Mouse (Mus musculus) adrenal gland, postnatal 10 days (tissue): ENCODE measurements at regions not wholly inside any gene's neighbourhood (a gene's known extent, or its start where the extent isn't known, plus 50 kb on each side); places are given as distances from the start of the nearest gene placed in this dataset.
A peak's percentile ranks its signal among the peaks of the same experiment; 100 is the strongest.
"Not testable (repeated sequence)": the region's sequence is repeated elsewhere in the genome, so short reads cannot be mapped to it uniquely, and the experiment has no call there.

Experiments used
- DNase-seq: peaks from one replicate; pipeline ENCODE4 v3.0.0; 2021; ENCODE audit warnings: mixed read lengths

- no peak for DNase-seq
These were observed 167.7 kb downstream of the Nkx6-1 start for GRCm38 (mm10) chr5:101496924-101497697.

DNA sequence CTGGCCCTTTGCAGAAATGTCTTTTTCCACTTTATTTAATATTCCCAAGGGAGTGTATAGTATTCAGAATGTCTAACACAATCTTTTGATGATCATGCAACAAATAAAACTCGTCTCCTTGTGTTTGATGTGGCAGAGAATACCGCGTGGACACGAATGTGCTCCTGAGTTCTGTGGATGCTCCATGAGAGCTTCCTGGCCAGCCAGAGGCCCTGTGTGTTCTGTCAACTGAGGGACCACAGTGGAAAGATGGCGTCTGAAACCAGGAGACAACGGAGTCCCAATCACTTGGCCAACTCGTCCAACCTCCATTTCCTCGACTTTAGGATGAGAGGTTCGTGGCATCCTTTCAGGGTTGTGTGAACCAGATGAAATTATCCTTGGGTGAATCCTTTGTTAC lies 168.6 kb downstream of the Nkx6-1 start:
- no peak for DNase-seq

- DNase-seq: no peak
These were observed 219.0 kb downstream of the Nkx6-1 start for GRCm38 (mm10) chr5:101445792-101446191.

GRCm38 (mm10) chr5:101441782-101442181 lies 223.0 kb downstream of the Nkx6-1 start:
- DNase-seq: peak; percentile 3

DNA sequence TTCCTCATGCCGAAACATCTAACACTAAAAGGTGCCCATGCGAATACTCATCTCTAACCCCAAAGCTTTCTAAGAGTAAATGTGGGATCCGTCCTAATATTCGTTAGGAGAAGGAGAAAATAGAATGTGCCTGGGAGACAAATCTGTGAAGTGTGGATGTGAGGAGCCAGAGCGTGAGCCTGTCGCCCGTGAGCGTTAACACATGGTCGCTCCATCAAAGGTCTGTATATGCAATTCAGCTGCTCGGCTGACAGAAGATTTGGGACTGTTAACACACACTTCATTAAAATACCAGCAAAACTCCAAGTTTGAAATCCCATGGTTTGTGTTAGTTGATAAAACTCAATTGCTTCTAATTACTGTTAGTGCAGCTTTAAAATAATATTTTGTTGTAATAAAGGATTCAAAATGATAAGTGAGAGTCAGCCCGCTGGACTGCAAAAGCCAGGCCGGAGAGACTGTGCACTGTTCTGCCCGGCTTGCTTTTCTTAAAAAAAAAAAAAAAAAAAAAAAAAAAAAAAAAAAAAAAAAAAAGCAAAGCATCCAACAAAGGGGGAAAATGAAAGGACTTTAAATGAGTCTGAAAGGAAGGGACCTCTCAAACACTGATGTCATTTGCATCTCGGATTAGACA lies 227.0 kb downstream of the Nkx6-1 start:
- DNase-seq: no peak

GRCm38 (mm10) chr5:101426067-101426771 lies 238.6 kb downstream of the Nkx6-1 start:
- DNase-seq: no peak

DNA sequence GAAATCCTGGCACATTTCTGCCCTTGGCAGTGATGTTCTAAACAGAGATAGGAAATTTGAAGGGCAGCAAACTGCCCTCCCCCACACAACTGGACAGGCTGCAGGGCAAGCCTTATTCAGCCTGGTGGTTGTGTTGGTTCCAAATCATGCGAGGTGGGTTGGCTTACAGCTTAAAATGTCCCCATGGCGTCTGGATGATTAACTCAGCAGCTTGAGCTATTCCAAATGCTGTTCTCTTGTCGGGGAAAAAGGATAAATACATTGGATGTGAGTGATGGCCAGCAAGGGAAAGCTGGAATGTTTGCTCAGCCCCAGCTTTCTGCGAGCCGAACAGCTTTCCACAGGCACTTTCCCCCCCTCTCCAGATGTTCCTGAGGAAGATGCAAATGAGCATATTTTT lies 280.5 kb downstream of the Nkx6-1 start:
- no peak for DNase-seq

DNA sequence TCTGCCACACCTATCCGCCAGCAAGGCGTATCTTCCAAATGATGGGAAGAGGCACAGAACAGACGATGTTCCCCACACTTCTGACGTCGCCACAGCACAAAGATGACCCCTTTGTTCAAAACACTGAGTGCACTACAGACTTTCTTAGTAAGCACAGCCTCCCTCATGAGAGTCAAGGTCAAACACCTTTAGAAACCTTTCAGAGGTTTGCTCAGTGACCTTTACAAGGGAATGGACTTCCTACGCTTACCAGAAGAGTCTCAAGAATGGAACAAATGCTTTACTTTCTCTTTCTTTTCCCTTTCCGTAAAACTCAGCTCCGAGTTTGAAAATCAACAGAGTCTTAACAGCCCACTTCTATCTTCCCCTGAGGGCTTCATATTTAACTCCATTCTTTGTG lies 283.4 kb downstream of the Nkx6-1 start:
- DNase-seq: no peak

DNA sequence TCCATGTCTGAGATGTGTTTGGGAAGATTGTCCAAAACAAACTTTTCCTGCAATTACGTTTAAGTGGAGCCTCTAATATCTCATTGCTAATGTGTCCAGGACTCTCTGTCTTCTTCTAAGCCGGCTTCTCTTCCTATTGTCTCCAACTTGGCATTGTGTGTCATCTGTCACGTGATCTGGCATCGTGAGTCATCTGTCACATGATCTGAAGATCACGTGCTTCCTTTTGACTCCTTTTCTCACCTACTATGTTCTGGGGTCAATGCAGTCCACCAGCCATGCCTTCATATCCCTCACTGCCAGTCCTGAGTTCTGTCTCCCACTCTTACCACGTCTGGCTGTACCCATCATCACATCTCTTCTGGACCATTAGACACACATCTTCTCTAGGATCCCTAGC lies 288.1 kb downstream of the Nkx6-1 start:
- no peak for DNase-seq

GRCm38 (mm10) chr5:101374129-101374528 lies 290.7 kb downstream of the Nkx6-1 start:
- DNase-seq: no peak

GRCm38 (mm10) chr5:101372204-101372603 lies 292.6 kb downstream of the Nkx6-1 start:
- DNase-seq: no peak

DNA sequence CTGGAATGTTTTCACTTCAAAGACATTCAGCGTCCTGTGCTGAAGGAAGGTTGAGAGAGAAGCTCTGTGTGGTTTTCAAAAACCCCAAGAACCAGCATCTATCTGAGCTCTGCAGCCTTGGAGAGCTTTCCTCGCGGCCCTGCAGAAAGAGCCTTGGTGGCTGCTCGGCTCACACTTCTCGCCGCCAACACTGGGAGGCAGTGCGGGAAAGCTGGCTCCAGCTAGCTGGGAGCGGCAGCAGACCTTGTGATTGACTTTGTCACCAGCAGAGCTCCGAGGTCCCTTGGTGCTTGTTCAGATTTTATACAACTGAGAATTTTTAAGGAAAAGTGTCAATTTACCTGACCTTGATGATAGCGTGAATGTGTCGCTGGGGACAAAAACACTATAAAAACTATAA lies 299.4 kb downstream of the Nkx6-1 start:
- DNase-seq: peak; percentile 70

DNA sequence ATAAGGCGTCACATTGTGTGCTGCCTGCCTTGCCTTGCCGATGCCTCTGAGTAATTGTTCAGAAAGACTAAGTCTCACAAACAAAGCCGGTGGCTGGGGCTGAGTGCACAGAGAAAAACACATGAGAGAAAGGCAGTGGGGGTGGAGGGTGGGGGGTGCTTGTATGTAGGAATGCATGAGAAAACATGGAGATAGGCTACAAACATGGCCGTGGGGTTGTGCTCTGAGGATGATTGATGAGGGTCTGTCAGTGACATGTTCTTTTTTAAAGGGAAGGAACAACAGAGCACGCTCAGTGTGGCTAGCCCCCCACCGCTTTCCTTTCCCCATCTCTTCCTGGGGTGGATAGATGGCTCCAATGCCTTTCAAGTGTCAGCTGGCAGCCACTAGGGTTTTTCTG lies 304.8 kb downstream of the Nkx6-1 start:
- DNase-seq: no peak

- no peak for DNase-seq
These were observed 319.4 kb downstream of the Nkx6-1 start for GRCm38 (mm10) chr5:101345406-101345805.

DNA sequence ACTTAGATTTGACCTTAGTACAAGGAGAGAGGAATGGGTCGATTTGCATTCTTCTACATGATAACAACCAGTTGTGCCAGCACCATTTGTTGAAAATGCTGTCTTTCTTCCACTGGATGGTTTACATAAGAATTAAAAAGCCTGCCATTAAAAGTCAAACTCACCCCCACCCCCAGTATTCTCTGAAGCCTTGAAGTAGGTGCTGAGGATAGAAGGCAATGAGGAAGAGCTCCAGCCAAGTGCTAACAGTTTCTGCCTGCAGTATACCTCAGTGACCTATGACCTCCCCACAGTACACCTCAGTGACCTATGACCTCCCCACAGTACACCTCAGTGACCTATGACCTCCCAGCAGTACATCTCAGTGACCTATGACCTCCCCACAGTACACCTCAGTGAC lies 328.4 kb downstream of the Nkx6-1 start:
- DNase-seq: not testable (repeated sequence)

DNA sequence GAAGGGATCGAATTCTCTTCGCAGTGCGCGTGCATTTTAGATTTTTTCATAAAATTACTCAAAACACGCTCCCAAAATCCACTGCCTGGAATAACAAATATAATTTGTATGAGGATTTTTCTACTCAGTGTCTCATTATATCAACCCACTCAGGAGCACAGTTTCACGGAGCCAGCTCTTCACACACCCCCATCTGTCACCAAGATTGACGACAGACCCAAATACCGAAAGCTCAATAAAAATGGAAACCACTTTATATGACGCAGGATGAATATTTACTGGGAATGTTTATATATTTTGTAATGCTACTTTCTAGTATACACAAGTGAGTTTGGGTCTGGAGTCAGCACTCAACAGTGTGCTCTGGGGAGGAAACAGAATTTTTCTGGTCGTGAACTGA lies 333.0 kb downstream of the Nkx6-1 start:
- DNase-seq: no peak

DNA sequence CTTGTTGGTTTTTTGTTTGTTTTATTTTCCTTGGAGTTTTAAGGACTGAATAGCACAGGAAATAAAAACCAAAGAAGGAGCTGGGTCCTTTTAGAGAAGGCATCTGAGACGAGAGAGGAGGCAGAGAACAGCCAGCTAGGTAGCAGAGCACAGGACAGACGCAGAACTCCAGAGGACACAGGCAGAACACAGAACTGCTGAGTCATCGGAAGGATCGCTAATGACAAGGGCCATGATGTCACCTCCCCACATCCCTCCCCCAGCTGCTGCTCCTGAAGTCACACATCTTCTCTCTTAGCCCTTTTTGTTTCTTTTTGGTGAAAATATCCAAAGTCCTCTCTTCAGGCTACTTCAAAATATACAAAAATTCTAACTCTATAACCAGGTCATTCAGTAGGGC lies 338.7 kb downstream of the Nkx6-1 start:
- DNase-seq: no peak

DNA sequence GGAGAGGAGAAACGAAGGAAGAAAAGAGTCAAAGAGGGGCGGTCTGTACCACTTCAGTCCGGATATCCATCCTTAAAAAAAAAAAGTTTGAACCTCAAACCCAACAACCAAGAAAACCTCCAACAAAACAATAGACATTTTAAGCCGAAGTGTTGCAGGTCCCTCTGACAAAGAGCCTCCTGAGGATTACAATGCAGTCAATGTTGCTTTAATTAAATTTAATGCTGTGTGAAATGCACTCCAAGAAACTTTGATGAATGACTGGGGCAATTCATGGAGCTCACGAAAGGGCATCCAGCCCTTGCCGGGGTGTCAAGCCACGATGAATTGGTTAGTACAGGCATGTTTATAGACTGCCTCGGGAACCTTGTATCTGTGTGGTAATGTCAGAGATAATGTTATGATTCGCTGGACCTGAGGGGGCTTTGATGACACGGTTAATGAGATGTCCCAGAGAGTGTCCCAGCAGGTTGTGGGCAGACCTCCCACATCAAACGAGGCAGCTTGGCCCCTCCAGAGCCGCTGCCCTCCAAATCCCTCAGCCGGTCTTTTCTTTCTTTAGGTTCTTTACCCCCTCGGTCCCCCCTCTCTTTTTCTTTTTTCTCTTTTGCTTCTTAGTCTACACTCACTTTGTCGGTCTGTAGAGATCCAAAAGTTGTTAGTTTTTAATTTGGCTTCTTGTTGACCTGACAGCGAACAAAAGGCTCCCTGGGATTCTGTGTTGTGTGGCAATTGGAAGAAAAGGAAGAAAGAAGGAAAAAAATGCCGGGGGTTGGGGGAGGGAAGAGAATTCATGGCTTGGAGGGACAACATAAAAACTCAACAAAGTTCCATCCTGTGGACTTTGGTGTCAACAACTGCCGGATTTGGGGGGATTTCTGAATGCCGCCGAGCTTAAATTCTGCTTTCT lies 341.5 kb downstream of the Nkx6-1 start:
- DNase-seq: no peak

DNA sequence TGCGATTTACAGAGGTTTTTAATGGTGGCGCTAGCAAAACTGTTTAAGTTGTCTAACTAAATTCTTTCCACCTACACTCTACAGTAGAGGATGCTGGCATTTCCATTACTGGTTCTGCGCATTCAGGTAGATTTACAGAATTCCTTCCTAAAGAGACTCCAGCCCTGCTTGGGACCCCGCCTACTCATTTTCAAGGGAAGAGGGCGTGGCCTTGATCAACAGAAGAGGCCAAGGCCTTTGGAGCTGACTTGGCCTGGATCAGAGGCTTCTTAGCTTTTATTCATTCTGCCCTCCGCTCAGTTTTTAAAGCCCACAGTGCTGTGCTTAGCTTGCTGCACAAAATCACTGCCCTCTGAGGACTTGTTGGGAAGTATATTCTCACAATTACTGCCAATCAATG lies 364.8 kb downstream of the Nkx6-1 start:
- DNase-seq: no peak

- DNase-seq: no peak
These were observed 366.4 kb downstream of the Nkx6-1 start for GRCm38 (mm10) chr5:101298411-101298810.

GRCm38 (mm10) chr5:101297511-101298102 lies 367.2 kb downstream of the Nkx6-1 start:
- DNase-seq: no peak

DNA sequence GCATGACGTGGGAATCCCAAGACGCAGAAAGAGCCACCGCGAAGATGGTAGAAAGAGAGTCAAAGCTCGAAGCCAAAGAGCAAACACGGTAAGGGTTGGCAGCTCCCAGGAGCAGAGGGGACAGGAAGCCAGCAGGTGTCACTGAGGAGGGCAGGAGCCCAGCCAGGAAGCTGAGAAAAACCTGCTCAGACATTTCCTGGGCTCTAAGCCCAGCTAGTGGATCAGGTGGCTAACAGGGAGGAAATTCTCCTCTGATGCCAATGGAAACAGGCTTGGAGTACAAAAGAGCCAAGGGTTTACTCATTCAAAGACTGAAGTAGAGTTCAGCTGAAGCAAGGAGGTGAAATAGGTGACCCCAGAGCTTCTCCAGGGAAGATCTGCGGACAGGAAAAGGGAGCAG lies 368.9 kb downstream of the Nkx6-1 start:
- DNase-seq: no peak
